In the genomic region with DNA sequence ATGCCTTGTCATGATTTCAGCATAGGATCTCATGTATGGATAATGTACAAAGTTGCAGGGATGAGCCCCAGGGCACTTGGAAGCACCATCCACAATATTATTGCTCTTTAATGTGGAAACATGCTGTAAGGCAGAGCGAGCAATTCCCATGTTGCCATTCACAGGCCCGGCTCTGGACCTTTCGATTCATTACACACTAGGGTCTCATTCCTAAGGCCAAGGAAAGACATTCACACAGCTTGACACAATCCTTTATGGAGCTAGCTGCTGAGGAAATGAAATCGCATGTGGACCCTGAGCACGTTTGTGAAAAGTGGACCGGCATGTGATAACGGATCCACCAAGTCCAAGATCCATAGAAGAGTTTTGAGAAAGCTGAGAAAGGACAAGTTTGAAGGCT, we compare ENCODE assay signal across 17 mouse cellular contexts.
"Had no signal": no experiment of that assay in that cellular context is flagged by ENCODE, and none has a peak within 500 bp of the region (broad histone marks: within the 10 kb centered on the region; RNA-seq: fewer than 3 reads in every experiment).

No protein-coding gene starts in this region.

- ATAC-seq: midbrain, embryonic 16.5 days had no signal

- H3K4me3 ChIP-seq: midbrain, embryonic 10.5 days; midbrain, embryonic 12.5 days; myocyte had no signal

- H3K4me2 ChIP-seq: lung, embryonic 14.5 days; midbrain, embryonic 12.5 days had no signal

- H3K27me3 ChIP-seq: midbrain, embryonic 12.5 days had no signal

- H3K27ac ChIP-seq: liver, embryonic 14.5 days; midbrain, embryonic 10.5 days; midbrain, embryonic 12.5 days had no signal

- H3K4me1 ChIP-seq: midbrain, embryonic 10.5 days; midbrain, embryonic 12.5 days had no signal

- H3K9ac ChIP-seq: liver, embryonic 14.5 days; lung, embryonic 14.5 days; midbrain, embryonic 12.5 days had no signal

- DNase-seq: lung, adult 18-20 months; lung, embryonic 14.5 days; lung, postnatal 10 days; lung, postnatal 4 days; midbrain, embryonic 14.5 days; right cerebral cortex, adult 18-20 months; right cerebral cortex, postnatal 25 days; right cerebral cortex, postnatal 4 days; spleen, adult 18-20 months; thymus, adult 18-20 months; thymus, postnatal 14 days; thymus, postnatal 36 days had no signal

- H3K9me3 ChIP-seq: midbrain, embryonic 10.5 days; midbrain, embryonic 12.5 days had no signal

- H3K36me3 ChIP-seq: midbrain, embryonic 10.5 days; midbrain, embryonic 12.5 days had no signal
